Mouse (Mus musculus) midbrain, postnatal 0 days (tissue): ENCODE results near the gene Rps5. TPM values are rescaled to one million over a fixed set of nuclear protein-coding genes. Genes with fewer than 3 reads are reported as not detected.

Source experiments
- ATAC-seq: fragments of 200-750 bp; cut with Nextera tagmentation; 2 replicates; pipeline ENCODE4 v1.8.0; 2017; ENCODE audit warnings: moderate number of reproducible peaks, mild to moderate bottlenecking, moderate TSS enrichment, moderate library complexity; ENCODE audit not compliant: low FRiP score
- DNase-seq: peaks from one replicate; pipeline ENCODE4 v3.0.0-alpha.2; 2015; ENCODE audit warnings: low spot score
- H3K27ac ChIP-seq: fragments of 300-500 bp; sonication (generic); 2 replicates; pipeline ENCODE4 v1.5.1; 2014; ENCODE audit warnings: low read depth, mild to moderate bottlenecking, low read length, mixed read lengths
- H3K27me3 ChIP-seq: fragments of 300-500 bp; sonication (generic); 2 replicates; pipeline ENCODE4 v1.6.1; 2014; ENCODE audit warnings: low read length, control low read depth, mixed read lengths; ENCODE audit not compliant: insufficient read depth
- H3K36me3 ChIP-seq: fragments of 300-500 bp; sonication (generic); 2 replicates; pipeline ENCODE4 v1.6.1; 2014; ENCODE audit warnings: low read length, control low read depth, mixed read lengths; ENCODE audit not compliant: insufficient read depth
- H3K4me1 ChIP-seq: fragments of 300-500 bp; sonication (generic); 2 replicates; pipeline ENCODE4 v1.6.1; 2014; ENCODE audit warnings: mild to moderate bottlenecking, control low read depth, antibody characterized with exemption, low read length, mixed read lengths; ENCODE audit not compliant: insufficient read depth
- H3K4me2 ChIP-seq: fragments of 300-500 bp; sonication (generic); 2 replicates; pipeline ENCODE4 v1.6.1; 2014; ENCODE audit warnings: low read depth, mild to moderate bottlenecking, low read length, mixed read lengths; ENCODE audit not compliant: poor library complexity, severe bottlenecking
- H3K4me3 ChIP-seq: fragments of 300-500 bp; sonication (generic); 2 replicates; pipeline ENCODE4 v1.5.1; 2014; ENCODE audit warnings: low read depth, mild to moderate bottlenecking, low read length, moderate library complexity
- H3K9ac ChIP-seq: fragments of 300-500 bp; sonication (generic); replicated peaks from 2 replicates; pipeline ENCODE4 v1.6.1; 2014; ENCODE audit warnings: mild to moderate bottlenecking, low read length, moderate library complexity, mixed read lengths; ENCODE audit not compliant: poor library complexity, severe bottlenecking
- H3K9me3 ChIP-seq: fragments of 300-500 bp; sonication (generic); 2 replicates; pipeline ENCODE4 v1.6.1; 2016; ENCODE audit warnings: low read length, control low read depth
- CTCF ChIP-seq: IDR thresholded peaks from 2 replicates; pipeline ENCODE4 v1.5.1; 2016; ENCODE audit warnings: antibody characterized with exemption, mild to moderate bottlenecking
- WGBS: fragments of 180-500 bp; shearing (Covaris S2); extraction: QIAGEN DNeasy Blood & Tissue Kit; methylation state at CpG from one replicate; pipeline ENCODE4 v1.1.7; 2014; 5-methylcytosine and 5-hydroxymethylcytosine counted together
- polyA plus RNA-seq: library from polyadenylated mRNA; unstranded; fragments of >200 nt; fragmentation: Nextera tagmentation; extraction: Ambion mirVana; gene quantifications from 2 replicates; pipeline ENCODE4 v1.2.1, GENCODE M21; 2015
- total RNA-seq: library from RNA; depleted of rRNA; stranded (reverse); fragments of >200 nt; gene quantifications from 2 replicates; pipeline ENCODE4 v1.2.3, GENCODE M21; 2014

The Rps5 gene
- total and polyA plus RNA-seq, 2 experiments from 2014 or later, result 583 to 1,185 TPM

- H3K4me2 ChIP-seq, result peak overlapping the region; percentile 83
- no peaks in the 10 kb centered on the region for H3K27me3 ChIP-seq
- WGBS, result 10% methylated on average over 16 of the region's 16 CpGs
- no peaks in the 10 kb centered on the region for H3K36me3 ChIP-seq
- ATAC-seq (peak; percentile 44), DNase-seq (no peak)
- H3K4me1 ChIP-seq, result peaks cover 3% of the 10 kb centered on the region; the same call in 1 of the 2 replicates
- no peak for TF ChIP-seq CTCF
- no peaks in the 10 kb centered on the region for H3K9me3 ChIP-seq
- H3K4me3 ChIP-seq, result peak overlapping the region; percentile 44
- H3K9ac ChIP-seq, result peak overlapping the region; percentile 65
- H3K27ac ChIP-seq, result peak overlapping the region; percentile 87
Observed at GRCm38 (mm10) chr7:12949872-12950229, 27.8 kb downstream of the Rps5 start.

DNA sequence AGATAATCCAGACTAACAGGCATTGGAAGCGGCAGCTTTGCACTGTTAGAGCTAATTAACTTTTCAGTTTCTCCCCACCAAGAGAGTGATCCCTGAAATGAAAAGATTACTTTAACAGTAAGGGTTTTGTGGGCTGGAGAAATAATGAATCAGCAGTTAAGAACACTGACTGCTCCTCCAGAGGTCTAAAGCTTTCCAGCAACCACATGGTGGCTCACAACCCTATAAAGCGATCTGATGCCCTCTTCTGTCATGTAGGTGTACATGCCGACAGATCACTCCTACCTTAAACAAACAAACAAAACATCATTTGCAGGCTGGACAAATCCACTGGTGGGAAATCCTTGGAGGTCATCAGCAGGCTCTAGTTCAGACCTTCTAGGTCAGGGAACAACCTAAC is 32.8 kb downstream of the Rps5 start:
- no peaks in the 10 kb centered on the region for H3K27me3 ChIP-seq
- no peak overlapping the region for H3K9ac ChIP-seq
- no peak overlapping the region for H3K4me2 ChIP-seq
- WGBS, result 42% methylated on average over 3 of the region's 3 CpGs
- peaks cover 3% of the 10 kb centered on the region; the same call in 1 of the 2 replicates for H3K4me1 ChIP-seq
- ATAC-seq (no peak), DNase-seq (peak; percentile 54)
- TF ChIP-seq CTCF, result peak; percentile 54
- no peak overlapping the region for H3K27ac ChIP-seq
- H3K9me3 ChIP-seq, result no peaks in the 10 kb centered on the region
- H3K4me3 ChIP-seq, result no peak overlapping the region
- no peaks in the 10 kb centered on the region for H3K36me3 ChIP-seq

DNA sequence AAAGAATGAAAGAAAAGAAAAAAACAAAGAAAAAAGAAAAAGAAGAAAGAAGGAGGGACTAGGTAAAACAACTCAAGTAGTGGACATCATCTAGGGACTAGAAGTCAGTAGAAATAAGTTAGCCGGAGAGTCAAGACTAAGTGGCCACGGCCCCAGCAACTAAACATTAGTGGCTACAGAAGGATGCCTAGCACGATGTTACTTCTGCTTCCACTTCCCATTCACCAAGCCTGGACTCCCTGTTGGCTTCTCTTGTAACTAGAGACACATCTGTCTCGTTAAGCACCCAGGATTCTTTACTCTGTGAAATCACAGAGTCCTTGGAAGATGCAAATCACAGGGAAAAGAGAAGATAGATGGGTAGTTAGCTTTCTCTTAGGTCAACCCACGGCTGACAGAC is 35.4 kb downstream of the Rps5 start:
- Histone ChIP-seq H3K27ac (no peak overlapping the region), H3K4me3 (no peak overlapping the region), H3K27me3 (no peaks in the 10 kb centered on the region), H3K9ac (no peak overlapping the region), H3K9me3 (no peaks in the 10 kb centered on the region), H3K36me3 (no peaks in the 10 kb centered on the region), H3K4me2 (no peak overlapping the region), H3K4me1 (no peaks in the 10 kb centered on the region)
- DNase-seq (no peak), ATAC-seq (no peak)
- TF ChIP-seq CTCF, result no peak
- 71% methylated on average over 5 of the region's 5 CpGs for WGBS

GRCm38 (mm10) chr7:12958948-12959347 is 36.9 kb downstream of the Rps5 start:
- H3K4me3 ChIP-seq, result no peak overlapping the region
- ATAC-seq, result no peak
- no peaks in the 10 kb centered on the region for H3K4me1 ChIP-seq
- H3K27me3 ChIP-seq, result no peaks in the 10 kb centered on the region
- no peak for DNase-seq
- H3K27ac ChIP-seq, result no peak overlapping the region
- H3K4me2 ChIP-seq, result no peak overlapping the region
- WGBS, result 83% methylated on average over 4 of the region's 4 CpGs
- no peaks in the 10 kb centered on the region for H3K9me3 ChIP-seq
- TF ChIP-seq CTCF, result no peak
- H3K36me3 ChIP-seq, result no peaks in the 10 kb centered on the region
- H3K9ac ChIP-seq, result no peak overlapping the region

GRCm38 (mm10) chr7:12959718-12960117 is 37.6 kb downstream of the Rps5 start:
- H3K9me3 ChIP-seq, result no peaks in the 10 kb centered on the region
- H3K27ac ChIP-seq, result no peak overlapping the region
- no peak overlapping the region for H3K4me2 ChIP-seq
- DNase-seq, result no peak
- no peak for TF ChIP-seq CTCF
- no peak overlapping the region for H3K4me3 ChIP-seq
- 21% methylated on average over 4 of the region's 4 CpGs for WGBS
- no peak overlapping the region for H3K9ac ChIP-seq
- no peaks in the 10 kb centered on the region for H3K36me3 ChIP-seq
- no peaks in the 10 kb centered on the region for H3K27me3 ChIP-seq
- no peak for ATAC-seq
- H3K4me1 ChIP-seq, result peaks cover under 1% of the 10 kb centered on the region; the same call in 1 of the 2 replicates

DNA sequence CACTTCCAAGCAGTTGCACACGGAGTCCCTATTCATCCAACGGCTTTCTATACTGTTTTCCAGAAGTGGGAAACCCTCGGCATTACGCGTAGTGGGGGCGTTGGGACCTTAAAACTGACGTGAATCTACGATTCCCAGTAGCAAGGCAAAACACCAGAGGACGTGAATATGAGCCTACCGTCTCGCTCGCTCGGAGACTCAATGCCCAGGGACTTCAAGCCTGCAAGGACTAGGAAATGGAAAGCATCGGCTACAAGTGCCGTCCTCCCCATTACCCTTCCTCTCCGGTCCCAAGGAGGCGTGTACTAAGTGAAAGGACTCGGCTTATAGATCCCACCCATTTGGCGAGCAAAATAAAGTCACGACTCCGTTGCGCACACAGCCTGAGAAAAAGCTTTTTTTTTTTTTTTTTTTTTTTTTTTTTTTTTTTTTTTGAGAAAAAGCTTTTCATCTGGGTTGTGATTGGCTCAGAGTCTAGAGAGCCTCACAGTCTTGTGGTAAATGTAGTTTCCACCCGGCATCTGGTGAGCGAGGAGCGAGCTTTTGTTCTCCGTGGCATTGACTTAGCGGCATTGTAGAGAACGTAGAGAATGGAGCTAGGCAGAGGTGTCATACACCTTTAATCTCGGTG is 39.5 kb downstream of the Rps5 start:
- ATAC-seq (peak; percentile 78), DNase-seq (peak; percentile 93)
- H3K27me3 ChIP-seq, result no peaks in the 10 kb centered on the region
- H3K4me2 ChIP-seq, result peak overlapping the region; percentile 64
- peak overlapping the region; percentile 70 for H3K9ac ChIP-seq
- no peaks in the 10 kb centered on the region for H3K9me3 ChIP-seq
- no peak for TF ChIP-seq CTCF
- H3K27ac ChIP-seq, result peak overlapping the region; percentile 76
- no peaks in the 10 kb centered on the region for H3K36me3 ChIP-seq
- peak overlapping the region; percentile 48 for H3K4me3 ChIP-seq
- peaks cover 7% of the 10 kb centered on the region for H3K4me1 ChIP-seq
- WGBS, result 1% methylated on average over 29 of the region's 29 CpGs
